Mouse (Mus musculus) T-helper 17 cell (primary cell): ENCODE results near the gene Aff3.

Experiments used
- in situ Hi-C, 2 experiments: fragments of 300-600 bp; cut with MboI, MseI; formaldehyde crosslinking; loops; 1 replicate in 1 of 2; 2 replicates in 1 of 2; pipeline ENCODE4 v1.15.1; 2025; ENCODE audit warnings: high pct_unique_total_duplicates in 2 of 2

Aff3 gene

DNA sequence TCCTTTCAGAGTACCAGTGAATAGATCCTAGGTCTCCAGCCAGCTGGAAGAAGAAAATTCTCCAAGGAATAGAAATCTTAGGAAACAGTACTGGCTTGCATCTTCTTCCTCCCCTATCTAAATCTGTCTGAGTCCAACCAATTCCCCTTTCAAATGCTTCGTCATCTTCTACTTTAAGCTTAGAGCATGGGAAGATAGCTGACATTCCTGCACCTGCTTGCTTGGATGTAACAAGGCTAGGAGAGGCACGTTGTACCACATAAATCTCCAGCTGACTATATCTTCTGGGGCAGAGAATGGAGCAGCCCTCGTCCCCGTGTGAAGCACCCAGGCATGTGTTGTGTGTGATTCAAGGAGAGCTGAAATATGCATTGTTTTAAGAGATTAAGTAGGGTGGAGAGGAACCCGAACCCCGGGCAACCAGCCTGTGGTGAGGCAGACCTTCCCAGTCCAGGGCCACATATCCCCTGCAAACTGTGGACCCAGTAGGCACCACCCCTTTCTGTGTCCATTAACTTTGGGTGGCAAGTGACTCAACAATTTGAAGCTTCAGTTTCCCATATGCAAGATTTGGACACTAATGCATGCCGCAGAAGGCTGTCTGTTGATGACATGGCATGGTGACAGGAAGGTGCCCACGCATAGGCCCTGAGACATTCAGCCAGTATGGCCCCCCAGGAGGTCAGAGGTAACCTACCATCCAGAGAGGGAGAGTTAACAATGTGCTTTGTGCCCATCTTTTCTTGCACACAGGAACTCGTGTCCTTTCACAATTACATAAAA lies 424.1 kb downstream of the Aff3 start:
- in situ Hi-C loops, result loop anchor here in 1 of 2 experiments (25.0 kb wide), 1 partner anchor 1572 kb away; the partner anchor contains the start of gene Gm3646

DNA sequence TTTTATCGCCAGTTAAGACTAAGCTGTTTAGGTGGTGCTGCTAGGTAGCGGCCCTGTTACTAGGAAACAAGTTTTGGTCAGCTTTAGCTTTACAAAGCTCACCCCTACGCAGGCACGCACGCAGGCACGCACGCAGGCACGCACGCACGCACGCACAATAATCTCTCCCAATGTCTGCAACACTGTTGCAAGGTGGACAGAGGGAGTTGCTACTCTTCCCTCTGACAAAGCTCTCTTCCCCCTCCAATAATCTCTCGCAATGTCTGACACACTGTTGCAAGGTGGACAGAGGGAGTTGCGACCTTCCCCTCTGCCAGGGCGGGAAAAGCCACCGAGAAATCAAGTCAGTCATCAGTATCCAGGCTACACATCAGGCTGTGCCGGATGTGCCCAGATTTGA lies 425.2 kb downstream of the Aff3 start:
- in situ Hi-C loops, result loop anchor here in 1 of 2 experiments (25.0 kb wide), 1 partner anchor 1573 kb away; the partner anchor contains the start of gene Gm3646

DNA sequence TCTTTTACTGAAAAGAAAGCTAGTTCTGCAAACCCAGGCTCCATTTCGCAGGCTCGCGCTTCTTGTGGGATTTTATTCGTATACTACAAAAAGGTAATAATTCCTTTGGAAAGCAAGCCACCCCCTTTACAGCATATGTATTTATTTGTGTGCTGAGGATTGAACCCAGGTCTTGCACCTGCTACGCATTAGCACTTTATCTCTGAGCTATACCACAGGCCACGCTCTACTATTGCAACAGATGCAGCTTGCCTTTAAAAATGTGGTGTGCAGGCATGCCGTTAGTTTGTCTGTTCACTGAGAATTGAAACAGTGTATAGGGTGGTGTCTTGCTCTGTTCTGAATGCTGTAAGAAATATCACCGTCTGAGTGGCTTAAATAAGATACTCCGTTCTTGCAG lies 426.9 kb downstream of the Aff3 start:
- in situ Hi-C loops, result loop anchor here in 1 of 2 experiments (25.0 kb wide), 1 partner anchor 1574 kb away; the partner anchor contains the start of gene Gm3646

DNA sequence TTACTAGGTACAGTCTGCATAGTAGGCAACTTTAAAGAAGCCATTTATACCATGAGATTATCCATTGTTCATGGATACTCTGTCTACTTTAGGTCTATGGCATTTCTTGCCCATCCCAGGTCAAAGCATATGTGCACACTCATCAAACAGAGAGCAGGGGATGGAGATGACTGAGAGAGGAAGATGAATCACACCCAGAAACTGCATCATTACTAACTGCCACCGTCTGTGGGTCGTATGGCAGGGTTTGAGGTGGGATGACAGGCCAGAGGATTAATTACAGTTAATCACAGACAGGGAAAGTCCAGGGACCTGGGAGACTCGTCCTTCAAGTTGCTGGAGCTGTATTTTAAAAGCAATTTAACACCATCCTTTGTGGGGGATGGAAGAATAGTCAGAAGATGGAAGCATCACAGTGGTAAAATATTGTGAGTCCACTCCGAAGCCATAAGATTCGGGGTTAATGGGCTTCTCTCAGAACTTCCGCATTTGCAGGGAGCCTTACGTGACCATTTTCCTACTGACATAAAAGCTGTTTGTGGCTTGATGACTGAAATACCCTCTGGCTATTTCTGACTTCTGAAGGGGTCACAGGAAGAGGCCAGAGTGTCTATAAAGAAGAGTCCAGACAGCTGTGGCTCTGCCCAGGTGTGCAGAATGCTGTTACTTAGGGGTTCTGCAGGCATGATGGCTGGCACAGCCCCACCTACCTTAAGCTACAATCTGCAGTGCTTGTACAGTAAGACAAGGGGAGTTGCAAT lies 427.5 kb downstream of the Aff3 start:
- in situ Hi-C loops, result loop anchor here in 1 of 2 experiments (25.0 kb wide), 1 partner anchor 1575 kb away; the partner anchor contains the start of gene Gm3646

DNA sequence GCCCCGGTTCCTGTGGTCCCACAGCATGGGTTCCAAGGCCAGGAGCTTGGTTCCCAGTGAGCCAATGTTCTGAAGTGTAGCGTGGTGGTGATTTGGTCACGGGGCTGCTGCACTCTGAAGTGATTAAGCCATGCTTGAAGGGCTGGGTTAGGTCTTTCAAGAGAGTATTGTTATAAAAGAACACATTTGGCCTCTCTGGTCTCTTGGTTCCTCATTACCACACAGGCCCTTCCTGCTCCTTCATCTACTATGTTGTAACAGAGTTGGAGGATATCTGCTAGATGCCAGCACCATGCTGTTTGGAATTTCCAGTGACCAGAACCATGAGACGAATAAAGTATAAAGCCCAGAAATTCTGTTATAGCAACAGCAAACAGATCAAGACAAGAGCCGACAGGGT lies 431.6 kb downstream of the Aff3 start:
- in situ Hi-C loops, result loop anchor here in 1 of 2 experiments (25.0 kb wide), 1 partner anchor 1579 kb away; the partner anchor contains the start of gene Gm3646

DNA sequence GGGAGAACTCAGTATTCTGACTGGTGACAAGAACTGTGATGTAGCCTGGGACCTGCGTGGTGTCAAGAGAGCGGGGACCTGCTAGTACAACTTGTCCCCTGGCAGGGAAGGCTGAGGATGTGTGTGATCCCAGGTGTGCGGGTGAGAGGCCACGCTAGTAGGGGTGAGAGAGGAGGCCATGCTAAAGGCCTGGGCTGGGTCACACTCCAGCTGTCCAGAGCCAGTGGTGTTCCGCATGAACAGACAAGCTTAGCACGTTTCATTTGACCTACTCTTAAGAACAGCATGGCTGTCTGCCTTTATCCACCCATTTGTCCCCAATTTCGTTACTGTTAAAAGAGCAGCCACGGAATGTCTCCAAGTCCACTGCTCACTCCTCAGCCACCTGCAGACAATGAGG lies 434.7 kb downstream of the Aff3 start:
- in situ Hi-C loops, result loop anchor here in 1 of 2 experiments (25.0 kb wide), 1 partner anchor 1582 kb away; the partner anchor contains the start of gene Gm3646

DNA sequence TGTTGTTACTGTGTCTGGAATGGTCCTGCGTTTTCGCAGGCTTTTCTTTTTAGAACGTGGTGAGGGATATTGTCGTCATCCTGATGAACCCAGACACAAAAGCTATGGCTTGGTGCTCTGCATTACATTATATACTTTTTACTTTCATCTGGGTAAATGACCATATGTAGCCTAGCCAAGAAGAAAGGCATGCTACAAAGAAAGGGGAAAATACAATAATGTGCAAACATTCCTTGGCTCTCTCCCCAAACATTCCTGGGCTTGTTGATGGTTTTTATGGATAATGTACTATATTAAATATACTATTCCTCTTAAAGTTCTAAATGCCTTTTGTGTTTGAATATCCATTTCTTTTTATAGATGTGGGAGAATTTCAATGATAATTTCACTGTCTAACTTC lies 435.9 kb downstream of the Aff3 start:
- in situ Hi-C loops, result loop anchor here in 1 of 2 experiments (25.0 kb wide), 1 partner anchor 1583 kb away; the partner anchor contains the start of gene Gm3646

DNA sequence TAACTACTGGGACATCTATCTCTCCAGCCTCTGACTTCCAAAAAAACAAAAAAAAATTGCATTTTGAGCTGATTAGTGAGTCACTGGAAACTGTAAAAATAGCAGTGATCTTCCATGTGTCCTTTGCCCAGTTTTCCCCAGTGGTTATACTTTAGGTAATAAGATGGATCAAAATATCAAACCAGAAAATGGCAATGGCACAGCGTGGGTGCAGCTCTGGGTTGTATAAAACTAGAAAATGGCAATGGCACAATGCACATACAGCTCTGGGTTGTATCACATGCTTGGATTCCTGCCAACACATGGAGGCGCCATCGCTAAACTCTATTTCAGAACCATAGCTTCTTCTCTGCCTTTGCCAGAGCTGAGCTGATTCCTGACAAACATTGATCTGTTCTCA lies 439.6 kb downstream of the Aff3 start:
- in situ Hi-C loops, result loop anchor here in 1 of 2 experiments (25.0 kb wide), 1 partner anchor 1587 kb away; the partner anchor contains the start of gene Gm3646

DNA sequence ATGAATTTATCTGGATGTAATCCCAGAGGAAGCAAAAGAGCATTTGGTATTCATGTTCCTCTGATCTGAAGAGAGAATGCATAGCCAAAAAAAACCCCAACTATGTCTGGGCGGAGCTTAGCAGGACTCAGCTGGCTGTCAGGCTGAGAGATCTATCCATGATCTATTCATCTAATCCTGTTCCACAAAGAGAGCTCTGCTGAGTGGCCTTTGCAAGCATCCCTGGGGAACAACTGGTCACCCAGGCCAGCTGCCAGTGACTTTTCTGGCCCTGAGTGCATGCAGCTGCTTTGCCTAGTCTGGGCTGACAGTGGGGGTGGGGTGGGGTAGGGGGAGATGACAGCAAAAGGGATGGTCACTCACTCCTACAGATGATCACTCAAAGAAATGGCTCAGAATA lies 442.6 kb downstream of the Aff3 start:
- in situ Hi-C loops, result no loop called here

DNA sequence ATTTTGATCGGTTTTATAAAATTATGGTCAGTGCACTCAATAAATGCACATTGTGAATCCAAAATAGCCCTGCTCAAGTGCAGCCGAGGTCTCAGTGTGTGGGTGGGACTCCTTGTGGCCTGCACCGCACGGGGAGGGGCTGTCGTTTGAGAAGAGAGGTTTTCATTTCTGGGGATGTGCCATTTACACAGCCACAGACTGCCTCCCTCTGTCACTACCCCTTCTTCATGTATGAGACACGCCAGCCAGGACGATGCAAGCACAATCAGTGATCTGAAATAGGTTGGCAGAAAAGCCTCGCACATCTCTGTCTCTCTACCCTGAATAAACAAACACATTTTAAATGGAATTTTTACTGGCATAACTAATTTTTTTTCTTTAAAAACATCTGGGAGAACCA lies 443.3 kb downstream of the Aff3 start:
- in situ Hi-C loops, result no loop called here

DNA sequence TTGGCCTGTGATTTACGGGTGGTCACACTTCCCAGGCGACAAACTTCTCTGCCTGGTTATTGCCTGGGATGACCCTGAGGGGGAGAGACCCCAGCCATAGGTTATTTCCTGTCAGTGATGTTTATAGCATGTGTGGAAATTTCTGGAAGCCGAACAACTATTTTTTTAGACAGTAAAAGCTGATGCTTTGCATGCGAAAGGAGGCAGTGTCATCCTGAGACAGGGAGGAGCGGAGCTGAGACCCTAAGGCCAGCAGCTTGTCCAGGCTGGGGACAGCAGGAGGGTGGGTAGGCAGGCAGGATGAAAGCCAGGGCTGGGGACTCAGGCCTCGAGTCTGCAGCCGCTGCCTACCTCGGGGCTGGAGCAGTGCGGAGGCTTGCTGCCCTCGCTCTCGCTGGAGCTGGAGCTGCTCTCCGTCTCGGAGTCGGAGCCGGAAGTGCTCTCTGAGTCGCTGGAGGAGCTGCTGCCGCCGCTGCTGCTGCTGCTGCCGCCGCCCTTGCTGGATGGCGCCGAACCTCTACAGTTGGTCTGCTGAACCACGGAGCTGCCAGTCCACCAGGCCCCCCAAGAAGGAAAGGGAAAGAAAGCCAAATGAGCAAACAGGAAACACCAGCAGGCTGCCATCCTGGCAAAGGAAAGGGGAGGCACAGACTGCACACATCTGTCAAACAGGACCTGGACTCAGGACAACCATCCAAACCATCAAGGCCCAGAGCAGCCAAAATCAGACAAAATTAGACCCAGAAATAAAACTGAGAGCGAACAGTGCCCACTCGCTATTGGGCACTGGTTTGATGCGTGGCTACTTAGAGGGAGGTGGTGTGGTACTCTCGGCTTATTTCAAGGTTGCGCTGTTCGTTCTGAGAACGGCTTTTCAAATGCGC lies 446.6 kb downstream of the Aff3 start:
- in situ Hi-C loops, result no loop called here

DNA sequence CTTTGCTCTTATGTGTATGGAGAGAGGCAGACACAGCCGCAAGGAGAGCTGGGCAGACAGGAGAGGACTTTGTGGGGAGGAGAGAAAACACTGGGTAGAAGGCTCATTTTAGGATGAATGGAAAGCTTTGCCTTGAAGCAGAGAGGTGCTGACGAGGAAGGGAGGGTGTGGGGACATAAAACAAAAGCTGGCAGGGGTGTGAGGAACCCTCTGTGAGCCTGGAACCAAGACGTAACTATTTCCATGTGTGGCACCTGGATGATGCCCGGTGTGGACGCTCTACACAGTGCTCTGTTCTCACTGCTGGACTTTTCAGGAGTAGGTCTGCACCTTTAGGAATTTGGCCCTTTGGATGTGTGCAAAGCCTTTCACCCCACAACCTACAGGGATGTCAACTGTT lies 447.7 kb downstream of the Aff3 start:
- in situ Hi-C loops, result no loop called here

DNA sequence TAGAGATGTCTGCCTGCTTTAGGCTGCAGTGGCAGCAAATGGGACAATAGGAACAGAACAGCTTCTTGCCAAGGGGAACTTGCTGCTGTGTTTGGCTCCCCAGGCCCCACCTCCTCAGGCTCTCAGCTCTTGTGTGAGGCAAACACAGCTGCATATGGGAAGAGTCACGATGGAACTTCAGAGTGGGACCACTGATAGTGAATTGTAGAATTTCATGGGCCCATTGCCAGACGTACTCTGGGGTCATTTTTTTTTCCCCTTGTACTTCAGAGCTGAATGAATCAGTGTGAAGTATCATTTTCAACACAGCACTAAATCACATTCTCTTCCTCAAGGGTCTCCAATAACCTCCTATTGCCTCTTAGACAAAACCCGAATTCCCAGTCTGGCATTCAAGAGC lies 451.4 kb downstream of the Aff3 start:
- in situ Hi-C loops, result no loop called here

DNA sequence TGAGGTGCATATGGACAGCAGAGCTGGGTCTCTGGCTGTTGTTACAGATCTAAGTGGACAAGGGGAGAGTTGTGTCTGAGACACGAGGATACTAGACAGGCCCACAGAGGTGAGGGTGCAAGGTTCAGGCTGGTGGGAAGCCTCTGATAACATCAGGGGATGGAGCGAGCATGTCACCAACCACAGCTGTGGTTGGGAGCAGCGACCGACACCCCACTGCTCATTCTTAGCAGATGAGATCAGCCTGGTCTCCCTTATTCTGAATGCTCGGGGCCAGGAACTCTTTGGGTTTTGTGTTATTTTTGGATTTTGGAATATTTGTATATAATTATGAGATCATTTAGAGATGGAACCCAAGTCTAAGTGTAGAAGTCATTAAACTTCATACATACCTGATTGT lies 452.4 kb downstream of the Aff3 start:
- in situ Hi-C loops, result no loop called here

DNA sequence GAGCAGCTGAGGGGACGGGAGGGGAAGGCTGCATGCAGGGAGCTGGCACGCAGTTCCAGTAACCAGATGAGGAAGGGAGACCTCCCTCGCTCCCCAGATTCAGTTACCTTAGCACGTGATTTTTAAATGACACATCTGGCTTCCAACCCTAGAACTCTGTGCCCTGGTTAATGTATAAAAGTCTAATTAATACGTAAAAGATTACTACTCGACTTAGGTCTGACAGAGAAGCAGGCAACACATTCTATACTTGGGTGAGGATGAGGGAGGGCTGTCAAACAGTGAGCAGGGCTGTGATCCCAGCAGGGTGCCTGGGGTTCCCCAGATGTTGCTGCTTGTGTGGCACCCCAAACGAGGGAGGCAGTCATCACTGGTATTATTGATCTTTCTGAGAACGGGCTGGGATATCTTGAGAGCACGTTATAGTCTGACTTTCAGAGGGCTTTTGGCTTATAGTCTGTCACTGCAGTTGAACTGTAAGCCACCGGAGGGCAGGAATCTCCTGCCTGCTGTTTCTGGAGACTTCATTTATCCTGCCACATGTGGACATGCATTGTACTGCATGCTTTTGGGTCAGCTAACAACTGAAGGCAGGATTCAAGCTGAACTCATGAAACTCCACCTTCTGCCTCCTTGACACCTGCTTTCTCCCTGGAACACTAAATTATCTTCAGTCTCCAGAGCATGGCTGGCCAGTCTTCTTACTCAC lies 462.1 kb downstream of the Aff3 start:
- in situ Hi-C loops, result no loop called here

DNA sequence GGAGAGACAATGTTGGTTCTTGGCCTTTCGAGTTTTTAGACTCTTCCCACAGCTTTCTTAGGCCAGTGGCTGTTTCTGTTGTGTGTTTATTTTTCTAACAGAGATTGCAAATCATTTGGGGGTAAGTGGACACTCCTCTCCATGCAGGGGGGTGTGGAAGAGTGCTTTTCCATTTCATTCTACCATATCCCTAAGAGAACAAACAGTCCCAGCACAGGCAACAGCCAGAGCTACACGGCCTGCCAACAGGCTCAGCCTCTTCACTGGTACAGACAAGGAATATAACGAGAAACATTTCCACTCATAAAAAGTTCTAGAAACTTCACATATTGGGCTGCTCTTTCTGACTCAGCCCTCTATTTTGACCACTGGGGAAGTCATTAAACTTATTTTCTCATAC lies 463.0 kb downstream of the Aff3 start:
- in situ Hi-C loops, result no loop called here

DNA sequence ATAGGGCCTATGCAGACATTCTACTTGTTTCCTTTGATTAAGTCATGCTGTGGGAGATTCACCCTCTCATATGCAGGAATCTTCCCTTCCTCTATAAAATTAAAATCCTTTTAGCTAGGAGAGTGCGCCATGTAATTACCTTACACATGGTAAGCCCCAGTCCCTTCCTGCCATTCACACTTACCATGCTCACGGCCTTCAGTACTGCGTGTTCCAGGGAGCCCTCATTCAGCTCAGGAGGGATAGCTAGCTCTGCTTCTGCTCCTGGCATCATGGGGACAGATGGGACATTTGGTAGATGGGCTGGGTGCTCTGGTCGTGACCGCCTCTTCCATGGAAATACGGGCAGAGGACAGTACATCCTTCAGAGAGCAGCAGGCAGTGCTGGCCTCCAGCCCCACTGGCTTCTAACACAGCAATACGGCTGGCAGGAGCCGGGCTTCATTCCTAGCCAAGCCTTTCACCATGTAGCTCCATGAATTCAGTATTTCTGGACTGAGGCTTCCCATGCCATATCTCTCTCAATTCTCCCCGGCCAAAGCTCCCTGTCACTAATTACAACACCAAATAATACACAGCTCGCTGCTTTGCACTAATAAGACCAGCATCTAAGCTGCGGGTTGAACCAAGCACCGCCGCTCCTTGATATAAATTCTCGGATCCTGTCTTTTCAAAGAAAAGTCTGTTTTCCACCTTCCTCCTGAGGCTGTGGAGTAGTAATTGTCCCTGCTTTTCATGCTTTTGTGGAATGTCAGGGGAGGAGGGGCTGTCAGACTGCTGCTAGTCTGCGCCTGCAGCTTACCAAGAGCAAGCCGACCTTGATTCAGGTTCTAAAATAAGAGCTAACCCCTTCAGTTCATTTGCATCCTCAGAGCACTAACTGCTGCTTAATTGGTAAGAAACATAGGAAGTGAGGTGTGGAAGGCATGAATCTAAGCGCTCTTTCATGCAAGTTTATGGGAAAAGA lies 464.8 kb downstream of the Aff3 start:
- in situ Hi-C loops, result loop anchor here (25.0 kb wide), 1 partner anchor 587 kb away; no protein-coding TSS in a partner anchor

DNA sequence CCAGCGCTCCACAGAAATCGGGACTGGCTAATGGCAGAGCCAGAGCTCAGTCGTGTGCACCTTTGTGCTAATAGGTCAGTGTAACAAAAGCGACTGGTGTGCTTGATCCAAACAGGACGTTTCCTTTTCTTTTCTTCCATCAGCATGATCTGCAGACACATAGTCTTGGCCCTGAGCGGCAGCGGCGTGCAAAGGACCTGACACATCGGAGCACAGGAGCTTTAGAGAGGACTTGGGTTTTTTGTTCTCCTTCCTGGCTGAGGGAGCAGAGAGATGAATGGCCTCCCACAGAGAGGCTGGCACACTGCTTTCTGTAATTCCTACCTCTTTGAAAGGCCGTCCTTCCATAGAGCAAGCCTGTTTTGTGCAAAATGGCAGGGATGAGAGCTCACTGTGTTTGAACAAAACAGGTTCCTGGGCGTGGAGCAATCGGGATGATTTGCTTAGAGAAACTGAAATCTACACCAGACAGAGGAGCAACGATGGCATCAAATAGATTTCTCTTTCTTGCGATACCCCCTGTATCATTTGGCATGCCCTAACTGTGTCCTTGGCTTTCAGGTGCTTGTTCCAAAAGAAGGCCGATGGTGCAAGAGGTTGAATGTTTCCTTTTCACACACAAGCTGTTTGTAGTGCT lies 466.2 kb downstream of the Aff3 start:
- in situ Hi-C loops, result loop anchor here (25.0 kb wide), 1 partner anchor 589 kb away; no protein-coding TSS in a partner anchor
